Mouse (Mus musculus): ENCODE measurements at regions not wholly inside any gene's neighbourhood (a gene's known extent, or its start where the extent isn't known, plus 50 kb on each side); places are given as distances from the start of the nearest gene placed in this dataset.
A peak's percentile ranks its signal among the peaks of the same experiment; 100 is the strongest.

DNA sequence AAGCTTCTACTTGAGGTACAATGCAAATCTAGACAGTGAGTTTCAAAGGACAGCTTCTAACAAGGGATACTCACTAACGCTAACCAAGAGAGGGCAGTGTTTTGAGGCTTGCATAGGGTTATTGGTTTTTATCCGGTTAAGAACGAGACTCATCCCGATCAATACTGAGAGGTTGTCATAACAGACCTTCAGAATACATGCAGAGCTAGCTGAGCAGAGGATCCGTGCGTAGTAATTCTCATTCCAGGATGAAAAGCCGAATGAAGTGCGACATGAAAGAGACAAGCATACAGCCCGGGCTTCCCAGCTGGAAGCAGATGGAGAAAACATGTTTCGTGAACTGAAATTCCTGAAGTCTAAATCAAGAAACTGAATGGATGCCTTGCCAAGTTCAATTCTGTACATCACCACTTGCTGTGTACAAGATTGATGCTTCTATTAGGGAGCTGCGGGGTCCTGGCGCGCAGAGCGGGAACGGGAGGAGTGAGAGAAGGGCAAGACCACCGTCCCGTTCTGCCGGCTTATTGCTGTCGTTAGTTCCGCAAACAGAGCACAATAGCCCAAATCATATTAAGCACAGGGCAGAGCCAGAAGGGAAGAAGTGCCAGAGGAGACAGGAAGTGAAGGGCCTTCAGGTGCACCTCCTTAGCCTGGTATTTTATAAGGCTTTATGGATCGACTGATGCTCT lies 65.4 kb upstream of the Tes start:
- no peak for TF ChIP-seq POLR2A (IDR thresholded peaks at IDR 0.05; ENCODE audit: borderline replicate concordance, extremely low read depth, low read depth, low read length)
- no peak for TF ChIP-seq CTCF (IDR thresholded peaks at IDR 0.05; ENCODE audit: insufficient read depth, low read length)
- DNase-seq = no peak
- Histone ChIP-seq H3K4me1 (ENCODE audit: control insufficient read depth, insufficient read depth, low read length) (no peaks in the 10 kb centered on the region), H3K4me3 (replicated peaks; ENCODE audit: extremely low read depth, low read depth, low read length) (no peak overlapping the region)
- WGBS = 72% methylated on average over 21 of the region's 21 CpGs

DNA sequence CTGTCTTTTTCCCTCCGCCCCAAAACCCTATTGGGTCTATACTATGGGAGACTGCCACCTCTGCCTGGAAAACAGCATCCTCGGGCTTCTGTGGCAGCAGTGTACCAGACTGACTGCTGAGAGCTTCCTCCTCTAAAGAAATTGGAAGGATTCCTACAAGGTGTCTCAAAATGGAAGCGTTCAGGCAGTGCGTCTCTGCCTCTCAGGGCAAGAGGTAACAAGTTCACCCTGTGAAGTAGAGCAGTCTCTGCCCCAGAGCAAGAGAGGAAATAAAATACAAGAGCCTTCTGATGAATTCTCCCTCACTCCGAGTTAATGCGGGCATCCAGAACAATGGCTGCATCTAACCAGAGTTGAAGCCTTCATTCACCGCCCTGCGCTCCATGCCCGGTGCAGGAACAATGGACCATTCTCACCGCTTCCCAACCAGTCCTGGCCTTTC lies 69.4 kb upstream of the Tes start:
- no peak for TF ChIP-seq POLR2A (IDR thresholded peaks at IDR 0.05; ENCODE audit: borderline replicate concordance, extremely low read depth, low read depth, low read length)
- no peak for DNase-seq

DNA sequence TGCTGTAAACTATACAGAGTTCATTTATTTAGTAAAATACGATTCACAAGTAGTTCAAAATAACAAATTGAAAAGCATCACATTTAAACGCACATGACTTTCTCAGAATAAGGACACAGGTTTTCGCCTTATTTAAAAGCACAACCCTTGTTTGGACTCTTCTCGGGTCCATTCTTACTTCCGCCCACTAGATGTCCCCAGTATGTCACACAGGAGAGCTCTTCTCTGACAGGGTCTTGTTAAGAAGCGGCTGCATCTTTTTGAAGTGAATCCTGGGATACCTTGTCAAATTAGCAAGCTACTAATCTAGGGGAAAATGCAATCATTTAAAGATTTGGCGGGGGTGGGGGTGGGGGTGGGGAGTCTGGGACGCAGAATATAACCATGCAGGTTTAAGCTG lies 70.2 kb upstream of the Tes start:
- TF ChIP-seq POLR2A (IDR thresholded peaks at IDR 0.05; ENCODE audit: borderline replicate concordance, extremely low read depth, low read depth, low read length) = no peak
- peak; percentile 23; the same call in 1 of the 2 replicates for TF ChIP-seq CTCF (IDR thresholded peaks at IDR 0.05; ENCODE audit: insufficient read depth, low read length)
- H3K4me3 ChIP-seq (replicated peaks; ENCODE audit: extremely low read depth, low read depth, low read length) = no peak overlapping the region
- H3K4me1 ChIP-seq (ENCODE audit: control insufficient read depth, insufficient read depth, low read length) = no peaks in the 10 kb centered on the region
- WGBS = 7% methylated on average over 8 of the region's 8 CpGs
- DNase-seq = no peak

More for the DNA sequence above, 69.4 kb upstream of the Tes start:
- Histone ChIP-seq H3K4me1 (ENCODE audit: control insufficient read depth, insufficient read depth, low read length) (no peaks in the 10 kb centered on the region), H3K4me3 (replicated peaks; ENCODE audit: extremely low read depth, low read depth, low read length) (no peak overlapping the region)
- WGBS = 41% methylated on average over 10 of the region's 10 CpGs

DNA sequence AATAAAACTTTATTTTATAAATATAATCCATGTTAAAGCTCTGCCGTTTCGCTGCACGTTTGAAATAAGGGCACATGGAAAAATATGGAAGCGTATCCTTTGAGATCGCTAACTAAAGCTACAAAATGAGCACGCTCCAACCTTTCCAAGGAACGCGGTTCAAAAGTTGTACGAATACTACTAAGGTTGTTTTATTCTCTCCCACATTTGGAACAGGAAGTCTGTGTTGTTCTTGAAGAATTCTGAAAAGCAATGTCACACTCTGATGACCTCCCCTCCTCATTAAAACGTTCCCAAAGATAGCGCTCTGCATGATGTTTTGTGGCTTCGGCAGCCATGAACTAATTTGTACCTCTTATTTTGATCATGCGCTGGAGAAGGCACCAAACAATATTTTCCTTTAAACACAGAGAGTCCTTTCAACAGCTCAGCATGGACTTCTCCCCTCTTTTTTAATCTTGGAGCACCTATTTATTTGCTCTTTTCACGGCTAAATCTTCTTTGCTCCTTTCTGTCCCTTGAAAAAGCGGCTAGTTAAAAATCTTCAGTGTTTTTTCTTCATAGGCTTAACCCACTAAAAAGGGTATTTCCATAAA lies 72.9 kb upstream of the Tes start:
- H3K4me1 ChIP-seq (ENCODE audit: control insufficient read depth, insufficient read depth, low read length) = no peaks in the 10 kb centered on the region
- no peak for DNase-seq
- TF ChIP-seq POLR2A (IDR thresholded peaks at IDR 0.05; ENCODE audit: borderline replicate concordance, extremely low read depth, low read depth, low read length) (no peak), CTCF (IDR thresholded peaks at IDR 0.05; ENCODE audit: insufficient read depth, low read length) (no peak)
- no peak overlapping the region for H3K4me3 ChIP-seq (replicated peaks; ENCODE audit: extremely low read depth, low read depth, low read length)
- WGBS = 70% methylated on average over 15 of the region's 15 CpGs

DNA sequence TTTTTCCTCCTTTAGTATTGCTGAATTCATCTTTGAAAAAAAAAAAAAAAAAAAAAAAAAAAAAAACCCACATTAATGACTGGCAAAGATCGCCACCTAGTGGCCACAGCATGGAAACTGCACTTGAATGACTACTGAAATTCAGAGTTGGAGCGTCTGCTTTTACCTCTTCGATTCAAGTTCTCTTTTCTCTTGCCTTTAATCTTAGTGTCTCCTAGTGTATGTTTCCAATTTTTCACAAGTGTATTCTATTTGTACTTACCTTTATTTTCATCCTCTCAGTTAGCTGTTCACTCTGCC lies 79.9 kb upstream of the Tfec start:
- Histone ChIP-seq H3K4me1 (ENCODE audit: control insufficient read depth, insufficient read depth, low read length) (no peaks in the 10 kb centered on the region), H3K4me3 (replicated peaks; ENCODE audit: extremely low read depth, low read depth, low read length) (no peak overlapping the region)
- TF ChIP-seq CTCF (IDR thresholded peaks at IDR 0.05; ENCODE audit: insufficient read depth, low read length) = peak; percentile 25; the same call in 1 of the 2 replicates
- TF ChIP-seq POLR2A (IDR thresholded peaks at IDR 0.05; ENCODE audit: borderline replicate concordance, extremely low read depth, low read depth, low read length) = no peak
- WGBS = 16% methylated on average over 3 of the region's 3 CpGs
- DNase-seq = no peak

DNA sequence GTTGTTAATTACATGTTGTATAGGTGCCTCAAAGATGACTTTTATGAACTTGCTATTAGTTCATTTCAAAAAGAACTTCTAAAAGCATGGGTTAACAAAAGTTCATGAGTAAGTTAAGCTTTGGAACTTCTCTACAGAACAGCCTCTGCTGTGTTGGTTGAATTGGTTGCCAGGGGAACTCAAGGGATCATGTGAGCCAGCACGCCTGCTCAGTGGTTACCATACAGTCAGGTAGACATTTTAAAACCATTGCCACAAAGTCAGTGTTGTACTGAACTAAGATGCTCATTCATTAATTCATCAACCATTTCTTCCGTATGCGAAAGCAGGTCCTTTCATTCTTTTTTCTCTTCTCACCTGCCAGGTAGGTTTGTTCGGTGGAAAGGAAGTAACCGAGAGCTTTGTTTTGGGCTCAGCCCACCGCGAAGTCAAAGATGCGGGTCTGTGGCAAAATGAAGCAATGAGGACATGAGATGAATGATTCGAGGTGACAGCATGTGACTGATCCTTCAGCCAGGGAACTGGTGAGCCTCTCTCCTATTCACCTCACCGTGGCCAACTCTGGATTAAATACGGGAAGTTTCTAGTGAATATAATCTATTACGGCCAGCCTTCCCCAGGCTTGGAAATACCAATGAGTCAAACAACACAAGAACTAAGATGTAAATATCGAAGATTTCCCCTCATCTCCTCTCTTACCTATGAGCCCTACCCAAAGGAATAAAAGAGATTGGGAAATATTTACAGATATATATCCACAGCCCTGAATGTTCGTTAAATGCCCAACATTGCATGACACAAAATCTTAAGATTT lies 79.4 kb upstream of the Tfec start:
- TF ChIP-seq POLR2A (IDR thresholded peaks at IDR 0.05; ENCODE audit: borderline replicate concordance, extremely low read depth, low read depth, low read length) (no peak), CTCF (IDR thresholded peaks at IDR 0.05; ENCODE audit: insufficient read depth, low read length) (no peak)
- no peak for DNase-seq
- WGBS = 59% methylated on average over 14 of the region's 14 CpGs
- no peak overlapping the region for H3K4me3 ChIP-seq (replicated peaks; ENCODE audit: extremely low read depth, low read depth, low read length)
- H3K4me1 ChIP-seq (ENCODE audit: control insufficient read depth, insufficient read depth, low read length) = no peaks in the 10 kb centered on the region

DNA sequence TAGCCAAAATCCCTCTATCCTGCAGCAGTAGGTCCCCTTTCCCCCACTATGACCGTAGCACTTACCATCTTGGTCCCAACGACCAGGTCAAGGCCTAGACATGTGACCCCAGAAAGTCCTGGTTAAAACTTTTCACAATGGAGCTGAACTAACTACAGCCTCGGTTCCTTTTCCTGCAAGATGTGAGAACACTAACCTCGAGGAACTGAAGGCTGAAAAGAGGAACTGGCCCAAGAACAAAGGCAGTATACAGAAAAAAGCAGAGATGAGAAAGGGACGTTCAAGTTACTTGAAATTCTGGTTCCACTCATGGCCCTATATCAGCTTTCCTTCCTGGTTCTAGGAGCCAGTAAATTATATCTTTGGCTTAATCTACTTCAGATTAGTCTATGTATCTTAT lies 67.4 kb upstream of the Tfec start:
- no peak for TF ChIP-seq CTCF (IDR thresholded peaks at IDR 0.05; ENCODE audit: insufficient read depth, low read length)
- TF ChIP-seq POLR2A (IDR thresholded peaks at IDR 0.05; ENCODE audit: borderline replicate concordance, extremely low read depth, low read depth, low read length) = no peak
- H3K4me1 ChIP-seq (ENCODE audit: control insufficient read depth, insufficient read depth, low read length) = no peaks in the 10 kb centered on the region
- no peak overlapping the region for H3K4me3 ChIP-seq (replicated peaks; ENCODE audit: extremely low read depth, low read depth, low read length)
- no peak for DNase-seq
- 57% methylated on average over 5 of the region's 5 CpGs for WGBS

DNA sequence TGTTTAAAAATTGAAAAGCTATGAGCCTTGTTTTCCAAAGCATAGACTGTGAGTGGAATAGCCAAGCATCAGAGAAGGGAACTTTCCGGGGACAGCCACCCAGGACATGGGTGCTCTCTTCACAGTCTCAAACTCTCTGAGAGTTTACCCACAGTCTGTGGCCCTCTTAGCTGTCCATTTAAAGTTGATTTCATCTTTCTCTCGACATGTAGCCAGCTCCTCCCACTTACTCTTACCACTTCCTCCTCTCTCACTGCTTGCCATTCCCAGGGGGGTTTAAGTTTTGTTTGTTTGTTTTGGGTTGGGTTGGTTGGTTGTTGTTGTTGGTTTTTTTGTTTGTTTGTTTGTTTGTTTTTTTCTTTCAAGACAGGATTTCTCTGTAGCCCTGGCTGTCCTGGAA lies 66.1 kb upstream of the Tfec start:
- no peak for DNase-seq
- Histone ChIP-seq H3K4me3 (replicated peaks; ENCODE audit: extremely low read depth, low read depth, low read length) (no peak overlapping the region), H3K4me1 (ENCODE audit: control insufficient read depth, insufficient read depth, low read length) (no peaks in the 10 kb centered on the region)
- WGBS = 56% methylated on average over 2 of the region's 2 CpGs
- TF ChIP-seq CTCF (IDR thresholded peaks at IDR 0.05; ENCODE audit: insufficient read depth, low read length) = no peak
- no peak for TF ChIP-seq POLR2A (IDR thresholded peaks at IDR 0.05; ENCODE audit: borderline replicate concordance, extremely low read depth, low read depth, low read length)

DNA sequence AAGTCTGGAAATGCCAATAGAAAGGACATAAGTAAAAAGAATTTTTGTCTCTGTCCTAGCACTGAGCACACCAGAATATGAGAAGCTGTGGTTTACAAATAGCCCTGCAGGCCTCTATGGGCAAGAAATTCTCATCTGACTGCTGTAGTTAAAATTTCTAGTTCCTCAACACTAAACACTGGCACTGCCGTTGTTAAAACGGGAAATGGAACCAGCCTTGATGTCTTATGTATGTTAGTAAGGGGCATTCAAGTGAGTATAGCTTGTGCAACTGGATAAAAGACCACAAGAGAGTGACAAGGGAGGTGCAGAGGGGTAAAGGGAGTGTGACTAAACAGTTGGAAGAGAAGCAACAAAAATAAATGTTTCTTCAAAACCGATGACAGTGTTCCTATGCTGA lies 65.7 kb upstream of the Tfec start:
- TF ChIP-seq POLR2A (IDR thresholded peaks at IDR 0.05; ENCODE audit: borderline replicate concordance, extremely low read depth, low read depth, low read length) = no peak
- TF ChIP-seq CTCF (IDR thresholded peaks at IDR 0.05; ENCODE audit: insufficient read depth, low read length) = no peak
- 61% methylated on average over 3 of the region's 3 CpGs for WGBS
- no peak for DNase-seq
- H3K4me3 ChIP-seq (replicated peaks; ENCODE audit: extremely low read depth, low read depth, low read length) = no peak overlapping the region
- no peaks in the 10 kb centered on the region for H3K4me1 ChIP-seq (ENCODE audit: control insufficient read depth, insufficient read depth, low read length)
